In genomic region chr5:112786788-112787187, GRCm38 (mm10) we compare ENCODE assay signal across 14 mouse cellular contexts.
DNase-seq lines count a peak whose midpoint lies in the region; ATAC-seq lines count a peak whose summit lies in the region.
"Had no signal": no experiment of that assay in that cellular context is flagged by ENCODE, and none has a peak within 500 bp of the region (broad histone marks: within the 10 kb centered on the region; RNA-seq: fewer than 3 reads in every experiment).

No protein-coding gene starts in this region.

- intact Hi-C loops in left cerebral cortex, postnatal 4 days (cut with DNase I): no loop called here

- DNase-seq in cerebellum, postnatal 14 days: peak; percentile 32 to 33
- DNase-seq in left cerebral cortex, postnatal 4 days: peak; percentile 31
- DNase-seq in left cerebral cortex, adult 8-10 months (ENCODE audit: low spot score in 2 of 2): no peak
- DNase-seq: adrenal gland, adult 2 months; adrenal gland, postnatal 10 days; adrenal gland, postnatal 25 days; cerebellum, adult 11-12 months; cerebellum, adult 2 months; cerebellum, adult 9-10 months; cerebellum, postnatal 25 days; embryo, embryonic 11 days had no signal

- no peak for ATAC-seq in cerebellum, adult (ENCODE audit: insufficient number of reproducible peaks, low FRiP score, low TSS enrichment)
- ATAC-seq: forebrain, embryonic 14.5 days; forebrain, embryonic 16.5 days had no signal

Comparison
In these comparisons a context has a peak if more than half of its experiments do, and no peak if none do; other contexts are left out.
1. DNase-seq: peak in cerebellum, postnatal 14 days (2 of 2) and left cerebral cortex, postnatal 4 days (single experiment); none in left cerebral cortex, adult 8-10 months (0 of 2).